Mouse (Mus musculus): Measurements from ENCODE around the gene Smim27. TPM values are rescaled to one million over a fixed set of nuclear protein-coding genes. Genes with fewer than 3 reads are reported as not detected.

Gene Smim27
- polyA plus RNA-seq (2014; fragmentation: Nextera tagmentation; extraction: Ambion mirVana) = 20.9 and 21.2 TPM in 2 replicates

DNA sequence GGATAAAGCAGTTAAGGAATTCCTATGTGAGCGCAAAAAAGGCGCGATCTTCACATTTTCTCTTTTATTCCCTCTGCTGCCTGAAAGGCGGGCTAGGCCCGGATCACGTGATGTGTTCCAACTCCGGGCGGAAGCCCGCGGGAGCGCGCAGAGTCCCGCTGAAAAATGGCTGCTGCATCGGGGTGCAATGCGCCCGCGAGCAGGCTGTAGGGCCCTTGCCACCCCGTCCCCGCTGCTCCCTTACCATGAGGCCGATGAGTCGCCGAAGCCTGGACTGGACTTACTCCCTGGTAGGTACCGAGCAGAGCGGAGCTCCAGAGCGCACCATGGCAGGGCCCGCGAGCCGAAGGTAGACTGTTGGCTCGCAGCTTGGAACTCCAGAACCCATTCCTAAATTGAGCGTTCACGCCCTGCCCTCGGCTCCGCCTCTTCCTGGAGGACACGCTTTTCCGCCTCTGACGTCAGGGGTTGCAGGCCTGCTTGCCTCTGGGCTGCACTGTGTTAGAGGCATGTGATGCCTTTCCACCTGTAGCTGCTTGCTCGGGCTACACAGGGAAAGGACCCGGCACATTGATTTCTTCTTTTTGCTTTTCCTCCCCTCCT, at the start of gene Smim27, which contains the start of gene Topors:
Gene Smim27 (plus strand): TSS at position 150 of the 603 bp plus-strand sequence.
Gene Topors (minus strand): TSS at position 421 of the 603 bp plus-strand sequence.
- Histone ChIP-seq H3K27me3 (replicated peaks; ENCODE audit: control insufficient read depth, insufficient read depth, low read length) (no peaks in the 10 kb centered on the region), H3K4me3 (ENCODE audit: low read depth, low read length) (peak within 1 kb of the TSS; percentile 81), H3K4me1 (ENCODE audit: control insufficient read depth, insufficient read depth, low read length) (peaks cover 10% of the 10 kb centered on the region), H3K9me3 (replicated peaks; ENCODE audit: control insufficient read depth, low read length) (no peaks in the 10 kb centered on the region), H3K9ac (ENCODE audit: low read length) (peak within 1 kb of the TSS; percentile 84), H3K4me2 (ENCODE audit: low read length) (peak within 1 kb of the TSS; percentile 86), H3K36me3 (ENCODE audit: control insufficient read depth, insufficient read depth, low read length) (peaks cover 31% of the 10 kb centered on the region; the same call in 1 of the 2 replicates), H3K27ac (ENCODE audit: low read depth, low read length) (peak within 1 kb of the TSS; percentile 97)
- ATAC-seq (peak; percentile 94), DNase-seq (ENCODE audit: low spot score) (peak; percentile 98)
- under 1% methylated on average over 37 of the region's 38 CpGs for WGBS

DNA sequence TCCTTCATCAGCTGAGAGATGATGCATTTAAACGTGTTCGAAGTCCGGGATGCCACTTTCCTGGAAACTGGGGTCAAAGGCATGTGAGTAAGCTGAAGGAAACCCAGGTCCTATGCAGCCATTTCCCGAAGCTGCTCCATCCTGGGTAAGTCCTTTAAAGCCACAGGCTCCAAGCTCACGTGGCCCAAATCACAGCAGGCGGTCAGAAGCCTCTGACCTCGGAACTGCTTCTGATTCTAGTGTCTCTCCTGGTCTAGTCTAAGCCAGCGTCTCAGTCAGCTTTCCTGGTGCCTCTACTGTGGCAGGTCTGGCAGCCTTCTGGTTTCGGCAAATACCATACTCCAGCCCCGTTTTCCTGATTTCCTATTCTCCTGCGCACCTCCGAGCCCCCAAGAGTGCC, 48.9 kb upstream of the Smim27 start:
- DNase-seq (ENCODE audit: low spot score) = no peak
- ATAC-seq = no peak

DNA sequence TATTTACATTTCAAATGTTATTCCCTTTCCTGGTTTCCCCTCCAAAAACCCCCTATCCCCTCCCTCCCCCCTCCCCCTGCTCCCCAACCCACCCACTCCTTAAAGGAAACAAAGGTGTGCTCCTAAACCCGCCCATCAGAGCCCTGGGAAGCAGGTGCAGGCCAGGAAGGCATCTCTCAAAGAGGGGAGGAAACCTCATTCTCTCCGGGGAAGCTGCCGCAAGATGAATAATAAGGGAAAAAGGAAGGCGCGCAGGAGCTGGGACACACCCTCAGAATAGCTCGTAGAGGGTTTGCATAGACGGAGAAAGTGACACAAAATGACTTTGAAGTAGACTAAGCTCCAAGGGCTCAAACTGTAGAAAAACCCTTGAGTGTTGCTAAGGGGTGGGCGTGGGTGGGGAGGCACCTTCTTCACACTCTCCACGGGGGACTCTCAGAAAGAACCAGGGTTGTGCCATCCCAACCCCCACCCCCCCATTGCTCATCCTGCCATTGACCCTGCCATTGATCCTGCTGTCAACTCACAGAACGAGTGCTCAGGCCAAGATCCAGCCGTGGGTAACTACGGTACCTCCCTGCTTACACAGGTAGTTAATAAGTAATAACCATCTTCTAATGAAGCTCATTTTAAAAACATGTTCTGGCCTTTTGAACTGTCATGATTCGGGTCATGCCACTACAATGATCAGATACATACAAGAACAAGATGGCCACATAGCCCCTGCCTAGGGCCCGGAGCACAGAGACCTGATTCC, 48.2 kb upstream of the Smim27 start:
- WGBS = 40% methylated on average over 14 of the region's 14 CpGs
- H3K36me3 ChIP-seq (ENCODE audit: control insufficient read depth, insufficient read depth, low read length) = no peaks in the 10 kb centered on the region
- H3K4me2 ChIP-seq (ENCODE audit: low read length) = no peak overlapping the region; the same call in 1 of the 2 replicates
- no peak overlapping the region for H3K4me3 ChIP-seq (ENCODE audit: low read depth, low read length)
- H3K27me3 ChIP-seq (replicated peaks; ENCODE audit: control insufficient read depth, insufficient read depth, low read length) = no peaks in the 10 kb centered on the region
- DNase-seq (ENCODE audit: low spot score) = no peak
- no peak overlapping the region for H3K27ac ChIP-seq (ENCODE audit: low read depth, low read length)
- H3K9ac ChIP-seq (ENCODE audit: low read length) = no peak overlapping the region
- no peaks in the 10 kb centered on the region for H3K4me1 ChIP-seq (ENCODE audit: control insufficient read depth, insufficient read depth, low read length)
- no peak for ATAC-seq
- H3K9me3 ChIP-seq (replicated peaks; ENCODE audit: control insufficient read depth, low read length) = no peaks in the 10 kb centered on the region

More for the DNA sequence above, 48.9 kb upstream of the Smim27 start:
- H3K9ac ChIP-seq (ENCODE audit: low read length) = peak overlapping the region; percentile 26; the same call in 1 of the 2 replicates
- no peak overlapping the region for H3K4me3 ChIP-seq (ENCODE audit: low read depth, low read length)
- WGBS = 13% methylated on average over 12 of the region's 12 CpGs
- no peaks in the 10 kb centered on the region for H3K27me3 ChIP-seq (replicated peaks; ENCODE audit: control insufficient read depth, insufficient read depth, low read length)
- H3K36me3 ChIP-seq (ENCODE audit: control insufficient read depth, insufficient read depth, low read length) = no peaks in the 10 kb centered on the region
- H3K9me3 ChIP-seq (replicated peaks; ENCODE audit: control insufficient read depth, low read length) = no peaks in the 10 kb centered on the region
- H3K4me2 ChIP-seq (ENCODE audit: low read length) = peak overlapping the region; percentile 23; the same call in 1 of the 2 replicates
- H3K4me1 ChIP-seq (ENCODE audit: control insufficient read depth, insufficient read depth, low read length) = no peaks in the 10 kb centered on the region
- H3K27ac ChIP-seq (ENCODE audit: low read depth, low read length) = no peak overlapping the region

DNA sequence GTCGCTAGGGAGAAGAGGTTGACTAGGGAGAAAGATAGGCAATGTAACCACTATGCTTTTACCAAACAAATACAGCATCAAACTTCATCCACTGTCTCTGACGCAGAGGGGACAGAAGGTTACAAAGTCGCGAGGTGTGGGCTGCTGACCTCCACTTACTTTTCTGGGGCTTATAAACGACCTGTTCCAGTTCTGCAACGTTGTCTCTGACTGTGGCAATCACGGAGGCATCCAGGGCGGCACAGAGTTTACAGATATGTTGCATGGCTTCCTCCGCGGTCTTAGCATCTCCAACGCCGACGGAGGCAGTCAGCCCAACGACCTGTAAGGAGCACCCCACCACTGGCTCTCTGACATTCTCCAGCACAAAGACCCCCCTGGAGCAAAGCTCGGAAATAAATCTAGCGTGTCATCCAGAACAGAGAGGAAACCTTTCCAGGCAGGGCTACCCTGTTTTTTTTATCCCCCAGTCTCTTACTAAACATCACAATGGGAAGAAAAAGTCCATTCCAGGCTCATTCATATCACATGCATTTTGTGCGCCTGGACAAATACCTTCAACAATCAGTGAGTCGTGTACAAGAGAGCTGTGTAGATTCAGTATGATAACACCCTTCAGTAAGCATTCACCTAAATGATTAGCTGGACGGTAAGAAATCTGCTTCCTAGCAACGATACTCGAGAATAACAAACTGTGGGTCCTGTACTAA, 47.3 kb upstream of the Smim27 start:
- Histone ChIP-seq H3K4me2 (ENCODE audit: low read length) (no peak overlapping the region), H3K4me1 (ENCODE audit: control insufficient read depth, insufficient read depth, low read length) (no peaks in the 10 kb centered on the region), H3K36me3 (ENCODE audit: control insufficient read depth, insufficient read depth, low read length) (no peaks in the 10 kb centered on the region), H3K4me3 (ENCODE audit: low read depth, low read length) (no peak overlapping the region), H3K9ac (ENCODE audit: low read length) (no peak overlapping the region), H3K27ac (ENCODE audit: low read depth, low read length) (no peak overlapping the region), H3K9me3 (replicated peaks; ENCODE audit: control insufficient read depth, low read length) (no peaks in the 10 kb centered on the region), H3K27me3 (replicated peaks; ENCODE audit: control insufficient read depth, insufficient read depth, low read length) (no peaks in the 10 kb centered on the region)
- no peak for ATAC-seq
- 53% methylated on average over 21 of the region's 21 CpGs for WGBS
- DNase-seq (ENCODE audit: low spot score) = no peak

DNA sequence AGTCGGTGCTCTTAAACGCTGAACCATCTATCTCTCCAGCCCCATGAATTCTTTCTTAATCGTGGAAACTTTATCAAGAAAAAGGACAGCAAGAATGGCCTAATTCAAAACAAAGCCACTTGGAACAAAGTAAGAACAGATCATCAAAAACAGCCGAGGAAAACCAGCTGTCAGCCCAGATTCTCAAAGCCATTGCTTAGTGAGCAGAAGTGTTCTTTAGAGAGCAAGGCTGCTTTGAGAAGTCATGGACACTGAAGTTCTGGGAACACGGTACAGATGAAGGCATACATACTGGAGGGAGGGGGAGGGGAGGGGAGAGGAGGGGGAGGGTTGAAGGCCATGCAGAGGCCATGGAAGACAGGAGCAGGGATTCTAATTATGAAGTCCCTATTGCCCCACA, 43.3 kb upstream of the Smim27 start:
- H3K4me2 ChIP-seq (ENCODE audit: low read length) = no peak overlapping the region
- ATAC-seq = no peak
- H3K4me3 ChIP-seq (ENCODE audit: low read depth, low read length) = no peak overlapping the region
- DNase-seq (ENCODE audit: low spot score) = no peak
- 72% methylated on average over 5 of the region's 5 CpGs for WGBS
- no peak overlapping the region for H3K27ac ChIP-seq (ENCODE audit: low read depth, low read length)
- no peaks in the 10 kb centered on the region for H3K27me3 ChIP-seq (replicated peaks; ENCODE audit: control insufficient read depth, insufficient read depth, low read length)
- H3K36me3 ChIP-seq (ENCODE audit: control insufficient read depth, insufficient read depth, low read length) = no peaks in the 10 kb centered on the region
- no peaks in the 10 kb centered on the region for H3K9me3 ChIP-seq (replicated peaks; ENCODE audit: control insufficient read depth, low read length)
- H3K9ac ChIP-seq (ENCODE audit: low read length) = no peak overlapping the region
- H3K4me1 ChIP-seq (ENCODE audit: control insufficient read depth, insufficient read depth, low read length) = no peaks in the 10 kb centered on the region

- 92% methylated on average over 11 of the region's 11 CpGs for WGBS
- ATAC-seq = no peak
- no peak overlapping the region for H3K4me2 ChIP-seq (ENCODE audit: low read length)
Measured at GRCm38 (mm10) chr4:40227131-40227530, 42.2 kb upstream of the Smim27 start.

GRCm38 (mm10) chr4:40227886-40228285, 41.5 kb upstream of the Smim27 start:
- ATAC-seq (no peak), DNase-seq (ENCODE audit: low spot score) (no peak)
- 95% methylated on average over 7 of the region's 7 CpGs for WGBS
- H3K27me3 ChIP-seq (replicated peaks; ENCODE audit: control insufficient read depth, insufficient read depth, low read length) = no peaks in the 10 kb centered on the region
- H3K27ac ChIP-seq (ENCODE audit: low read depth, low read length) = no peak overlapping the region
- no peak overlapping the region for H3K9ac ChIP-seq (ENCODE audit: low read length)
- H3K4me1 ChIP-seq (ENCODE audit: control insufficient read depth, insufficient read depth, low read length) = no peaks in the 10 kb centered on the region
- H3K36me3 ChIP-seq (ENCODE audit: control insufficient read depth, insufficient read depth, low read length) = no peaks in the 10 kb centered on the region
- H3K4me2 ChIP-seq (ENCODE audit: low read length) = no peak overlapping the region
- H3K9me3 ChIP-seq (replicated peaks; ENCODE audit: control insufficient read depth, low read length) = no peaks in the 10 kb centered on the region
- no peak overlapping the region for H3K4me3 ChIP-seq (ENCODE audit: low read depth, low read length)

More at GRCm38 (mm10) chr4:40227131-40227530, 42.2 kb upstream of the Smim27 start:
- DNase-seq (ENCODE audit: low spot score) = no peak
- no peak overlapping the region for H3K9ac ChIP-seq (ENCODE audit: low read length)
- H3K27me3 ChIP-seq (replicated peaks; ENCODE audit: control insufficient read depth, insufficient read depth, low read length) = no peaks in the 10 kb centered on the region
- H3K4me1 ChIP-seq (ENCODE audit: control insufficient read depth, insufficient read depth, low read length) = no peaks in the 10 kb centered on the region
- no peaks in the 10 kb centered on the region for H3K36me3 ChIP-seq (ENCODE audit: control insufficient read depth, insufficient read depth, low read length)
- H3K4me3 ChIP-seq (ENCODE audit: low read depth, low read length) = no peak overlapping the region
- H3K9me3 ChIP-seq (replicated peaks; ENCODE audit: control insufficient read depth, low read length) = no peaks in the 10 kb centered on the region
- no peak overlapping the region for H3K27ac ChIP-seq (ENCODE audit: low read depth, low read length)

GRCm38 (mm10) chr4:40229723-40230122, 39.7 kb upstream of the Smim27 start:
- H3K4me3 ChIP-seq (ENCODE audit: low read depth, low read length) = no peak overlapping the region
- no peak overlapping the region for H3K4me2 ChIP-seq (ENCODE audit: low read length)
- H3K36me3 ChIP-seq (ENCODE audit: control insufficient read depth, insufficient read depth, low read length) = no peaks in the 10 kb centered on the region
- H3K4me1 ChIP-seq (ENCODE audit: control insufficient read depth, insufficient read depth, low read length) = no peaks in the 10 kb centered on the region
- H3K27ac ChIP-seq (ENCODE audit: low read depth, low read length) = no peak overlapping the region
- H3K9ac ChIP-seq (ENCODE audit: low read length) = no peak overlapping the region
- no peaks in the 10 kb centered on the region for H3K9me3 ChIP-seq (replicated peaks; ENCODE audit: control insufficient read depth, low read length)
- ATAC-seq = no peak
- no peaks in the 10 kb centered on the region for H3K27me3 ChIP-seq (replicated peaks; ENCODE audit: control insufficient read depth, insufficient read depth, low read length)
- 95% methylated on average over 6 of the region's 6 CpGs for WGBS
- DNase-seq (ENCODE audit: low spot score) = no peak
